Mouse (Mus musculus) hindbrain, embryonic 10.5 days (tissue): ENCODE data around the gene Thap4. TPM values are rescaled to one million over a fixed set of nuclear protein-coding genes. Genes with fewer than 3 reads are reported as not detected.

ENCODE experiments used
- DNase-seq: peaks from one replicate; pipeline ENCODE4 v3.0.0-alpha.2; 2017; ENCODE audit warnings: low spot score
- H3K27ac ChIP-seq: fragments of 300-500 bp; sonication (generic); 2 replicates; pipeline ENCODE4 v1.5.1; 2016; ENCODE audit warnings: mild to moderate bottlenecking, moderate library complexity
- H3K27me3 ChIP-seq: fragments of 300-500 bp; sonication (generic); 2 replicates; pipeline ENCODE4 v1.6.1; 2016; ENCODE audit warnings: mild to moderate bottlenecking; ENCODE audit not compliant: poor library complexity, insufficient read depth, severe bottlenecking
- H3K36me3 ChIP-seq: fragments of 300-500 bp; sonication (generic); 2 replicates; pipeline ENCODE4 v1.6.1; 2016; ENCODE audit warnings: mild to moderate bottlenecking, moderate library complexity
- H3K4me1 ChIP-seq: fragments of 300-500 bp; sonication (generic); replicated peaks from 2 replicates; pipeline ENCODE4 v1.6.1; 2016; ENCODE audit warnings: mild to moderate bottlenecking
- H3K4me3 ChIP-seq: fragments of 300-500 bp; sonication (generic); 2 replicates; pipeline ENCODE4 v1.5.1; 2016; ENCODE audit warnings: mild to moderate bottlenecking, moderate library complexity
- H3K9me3 ChIP-seq: fragments of 300-500 bp; sonication (generic); 2 replicates; pipeline ENCODE4 v1.6.1; 2016; ENCODE audit warnings: mild to moderate bottlenecking, moderate library complexity
- WGBS: fragments of 180-500 bp; shearing (Covaris S2); methylation state at CpG from one replicate; pipeline ENCODE4 v1.1.7; 2016; 5-methylcytosine and 5-hydroxymethylcytosine counted together
- polyA plus RNA-seq: library from polyadenylated mRNA; unstranded; fragments of >200 nt; fragmentation: Nextera tagmentation; extraction: Ambion mirVana; gene quantifications from 2 replicates; pipeline ENCODE4 v1.2.1, GENCODE M21; 2016

Thap4 gene
- polyA plus RNA-seq, 1 experiment from 2014 or later = 40.7 TPM

GRCm38 (mm10) chr1:93699159-93699558 lies 55.5 kb downstream of the Thap4 start:
- Histone ChIP-seq H3K4me1 (no peaks in the 10 kb centered on the region), H3K27me3 (no peaks in the 10 kb centered on the region), H3K9me3 (no peaks in the 10 kb centered on the region), H3K36me3 (peaks cover 35% of the 10 kb centered on the region), H3K27ac (no peak overlapping the region), H3K4me3 (no peak overlapping the region)
- DNase-seq = no peak
- 86% methylated on average over 4 of the region's 4 CpGs for WGBS

- peaks cover 26% of the 10 kb centered on the region for H3K36me3 ChIP-seq
- no peak for DNase-seq
- H3K27ac ChIP-seq = no peak overlapping the region
- no peaks in the 10 kb centered on the region for H3K4me1 ChIP-seq
- H3K9me3 ChIP-seq = no peaks in the 10 kb centered on the region
- H3K4me3 ChIP-seq = no peak overlapping the region
- H3K27me3 ChIP-seq = no peaks in the 10 kb centered on the region
- WGBS = 67% methylated on average over 3 of the region's 3 CpGs
Observed at GRCm38 (mm10) chr1:93697317-93697716, 57.3 kb downstream of the Thap4 start.

- no peaks in the 10 kb centered on the region for H3K4me1 ChIP-seq
- DNase-seq = no peak
- H3K4me3 ChIP-seq = no peak overlapping the region
- H3K27me3 ChIP-seq = no peaks in the 10 kb centered on the region
- H3K27ac ChIP-seq = no peak overlapping the region
- peaks cover 35% of the 10 kb centered on the region for H3K36me3 ChIP-seq
- H3K9me3 ChIP-seq = no peaks in the 10 kb centered on the region
- 89% methylated on average over 6 of the region's 6 CpGs for WGBS
Observed at GRCm38 (mm10) chr1:93694966-93695365, 59.7 kb downstream of the Thap4 start.

DNA sequence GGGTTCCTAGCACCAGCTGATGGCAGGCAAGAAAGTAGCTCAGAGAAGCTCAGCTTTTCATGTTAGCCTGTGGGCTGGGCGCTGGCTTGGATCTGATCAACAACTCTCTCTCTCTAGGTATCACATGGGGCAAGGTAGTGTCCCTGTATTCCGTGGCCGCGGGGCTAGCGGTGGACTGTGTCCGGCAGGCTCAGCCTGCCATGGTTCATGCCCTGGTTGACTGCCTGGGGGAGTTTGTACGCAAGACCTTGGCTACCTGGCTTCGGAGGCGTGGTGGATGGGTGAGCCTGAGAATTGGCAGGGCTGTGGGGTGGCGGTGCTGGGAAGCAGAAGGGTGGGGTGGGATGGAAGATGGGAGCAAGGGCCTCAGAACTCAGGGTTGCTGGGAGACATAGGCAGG lies 60.7 kb downstream of the Thap4 start:
- WGBS = 94% methylated on average over 10 of the region's 10 CpGs
- H3K9me3 ChIP-seq = no peaks in the 10 kb centered on the region
- peaks cover 40% of the 10 kb centered on the region for H3K36me3 ChIP-seq
- no peak for DNase-seq
- H3K4me1 ChIP-seq = no peaks in the 10 kb centered on the region
- no peak overlapping the region for H3K27ac ChIP-seq
- no peak overlapping the region for H3K4me3 ChIP-seq
- H3K27me3 ChIP-seq = no peaks in the 10 kb centered on the region

DNA sequence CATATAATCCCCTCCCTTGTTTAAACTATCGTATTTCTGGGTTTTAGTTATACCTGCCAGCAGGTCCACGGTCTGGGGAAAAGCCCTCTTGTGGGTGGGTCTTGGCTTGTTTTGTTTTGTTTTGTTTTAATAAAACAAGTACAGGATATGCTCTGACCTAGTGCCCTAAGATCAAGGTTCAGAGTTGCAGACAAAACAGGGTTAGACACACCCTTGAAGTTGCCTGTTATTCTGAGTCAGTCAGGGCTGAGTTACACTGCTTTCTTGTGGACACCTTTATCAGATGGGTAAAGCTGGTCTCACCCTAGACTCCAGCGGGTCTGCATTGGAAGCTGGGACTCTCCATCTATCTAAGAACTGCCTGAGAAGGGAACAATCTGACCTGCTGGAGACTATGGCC lies 61.2 kb downstream of the Thap4 start:
- 89% methylated on average over 3 of the region's 3 CpGs for WGBS

GRCm38 (mm10) chr1:93692773-93693172 lies 61.9 kb downstream of the Thap4 start:
- no peaks in the 10 kb centered on the region for H3K9me3 ChIP-seq
- no peaks in the 10 kb centered on the region for H3K27me3 ChIP-seq
- no peak overlapping the region for H3K27ac ChIP-seq
- 94% methylated on average over 9 of the region's 9 CpGs for WGBS
- H3K36me3 ChIP-seq = peaks cover 40% of the 10 kb centered on the region
- 0 out of 2 replicates have a peak, but pooled peaks cover 6% of the 10 kb centered on the region for H3K4me1 ChIP-seq
- DNase-seq = no peak
- no peak overlapping the region for H3K4me3 ChIP-seq

More for the DNA sequence above, 61.2 kb downstream of the Thap4 start:
- DNase-seq = no peak
- Histone ChIP-seq H3K9me3 (no peaks in the 10 kb centered on the region), H3K27me3 (no peaks in the 10 kb centered on the region), H3K4me3 (no peak overlapping the region), H3K4me1 (no peaks in the 10 kb centered on the region), H3K27ac (no peak overlapping the region), H3K36me3 (peaks cover 40% of the 10 kb centered on the region)

DNA sequence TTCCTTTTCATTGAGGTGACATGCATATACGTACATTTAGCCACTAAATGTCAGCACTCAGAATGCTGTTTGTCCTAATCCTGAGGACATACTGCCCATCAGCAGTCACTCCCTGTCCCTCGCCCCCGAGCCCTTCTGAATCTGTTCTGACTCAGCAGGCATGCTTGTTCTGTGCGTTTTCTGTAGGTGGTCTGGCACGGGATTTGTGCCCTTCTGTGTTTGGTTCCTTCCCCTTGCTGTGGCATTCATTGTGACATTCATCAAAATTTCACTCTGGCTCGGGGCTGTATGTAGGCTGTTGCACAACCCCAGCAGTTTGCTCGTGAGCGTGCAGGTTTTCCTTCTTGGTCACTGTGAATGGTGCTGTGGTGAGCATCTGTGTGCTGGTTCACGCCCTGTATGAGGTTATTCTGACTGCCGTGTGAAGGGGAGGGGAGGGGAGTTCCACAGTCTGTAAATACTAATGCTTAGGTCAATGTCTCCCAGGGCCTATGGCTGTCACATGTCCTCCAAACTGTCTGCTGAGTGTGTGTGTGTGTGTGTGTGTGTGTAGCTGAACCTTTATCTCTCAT lies 62.8 kb downstream of the Thap4 start:
- DNase-seq = no peak
- Histone ChIP-seq H3K36me3 (peaks cover 40% of the 10 kb centered on the region), H3K9me3 (no peaks in the 10 kb centered on the region), H3K27me3 (peaks cover 8% of the 10 kb centered on the region; the same call in 1 of the 2 replicates), H3K27ac (no peak overlapping the region), H3K4me3 (no peak overlapping the region), H3K4me1 (peaks cover 15% of the 10 kb centered on the region)
- 79% methylated on average over 10 of the region's 10 CpGs for WGBS

DNA sequence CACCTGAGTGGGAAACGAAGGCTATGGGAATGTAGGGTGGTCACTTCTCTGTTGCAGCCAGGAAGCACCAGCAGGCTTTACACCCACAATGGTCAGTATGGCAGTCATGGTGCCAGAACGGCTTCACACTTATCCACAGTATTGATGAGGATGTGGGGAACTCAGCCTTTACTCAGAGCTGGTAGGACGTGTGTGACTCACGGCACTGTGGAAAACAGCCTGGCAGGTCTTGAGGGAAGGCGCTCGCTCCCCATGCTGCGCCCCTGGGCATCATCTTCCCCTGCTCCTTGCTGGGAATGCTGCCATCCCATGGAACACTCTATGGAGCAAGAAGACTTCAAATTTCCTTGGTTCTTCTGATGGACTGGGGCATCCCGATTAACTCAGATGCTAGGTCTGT lies 63.6 kb downstream of the Thap4 start:
- 93% methylated on average over 8 of the region's 8 CpGs for WGBS
- H3K36me3 ChIP-seq = peaks cover 35% of the 10 kb centered on the region
- no peak overlapping the region for H3K4me3 ChIP-seq
- no peaks in the 10 kb centered on the region for H3K9me3 ChIP-seq
- peaks cover 16% of the 10 kb centered on the region for H3K27me3 ChIP-seq
- no peak overlapping the region for H3K27ac ChIP-seq
- peaks cover 22% of the 10 kb centered on the region for H3K4me1 ChIP-seq
- no peak for DNase-seq

DNA sequence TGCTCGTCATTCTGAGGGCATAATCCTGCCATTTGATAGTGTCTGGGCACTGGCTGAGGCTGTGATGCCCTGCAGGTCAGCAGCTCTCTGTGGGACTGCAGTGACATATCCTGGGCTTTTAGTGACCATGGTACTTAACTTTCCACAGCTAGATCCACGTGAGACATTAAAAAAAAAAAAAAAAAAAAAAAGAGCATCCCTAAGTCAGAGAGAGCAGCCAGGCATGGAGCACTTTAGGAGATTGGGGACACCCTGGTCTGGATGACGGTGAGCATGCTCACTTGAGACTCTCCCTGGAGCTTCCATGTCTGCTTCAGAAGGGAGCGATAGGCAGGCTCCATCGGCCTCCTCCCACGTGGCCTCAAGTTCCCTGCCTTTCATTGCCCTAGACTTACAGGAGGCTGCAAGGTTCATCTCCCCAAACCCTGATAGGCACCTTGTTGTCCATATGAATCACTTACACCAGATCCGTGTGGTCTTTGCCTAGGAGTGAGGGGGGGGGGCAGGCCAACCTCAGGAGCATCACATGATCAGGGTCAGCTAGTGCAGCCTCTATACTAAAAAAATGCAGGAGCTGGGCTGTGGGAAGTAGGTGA lies 64.7 kb downstream of the Thap4 start:
- Histone ChIP-seq H3K27ac (no peak overlapping the region), H3K4me3 (no peak overlapping the region), H3K9me3 (no peaks in the 10 kb centered on the region), H3K4me1 (peaks cover 33% of the 10 kb centered on the region), H3K27me3 (peaks cover 27% of the 10 kb centered on the region), H3K36me3 (peaks cover 24% of the 10 kb centered on the region)
- 86% methylated on average over 7 of the region's 7 CpGs for WGBS
- no peak for DNase-seq

GRCm38 (mm10) chr1:93688154-93688553 lies 66.5 kb downstream of the Thap4 start:
- Histone ChIP-seq H3K4me3 (no peak overlapping the region), H3K9me3 (no peaks in the 10 kb centered on the region), H3K27ac (no peak overlapping the region), H3K27me3 (peaks cover 39% of the 10 kb centered on the region), H3K36me3 (peaks cover 14% of the 10 kb centered on the region; the same call in 1 of the 2 replicates), H3K4me1 (peaks cover 36% of the 10 kb centered on the region)
- no peak for DNase-seq
- WGBS = 88% methylated on average over 8 of the region's 8 CpGs

DNA sequence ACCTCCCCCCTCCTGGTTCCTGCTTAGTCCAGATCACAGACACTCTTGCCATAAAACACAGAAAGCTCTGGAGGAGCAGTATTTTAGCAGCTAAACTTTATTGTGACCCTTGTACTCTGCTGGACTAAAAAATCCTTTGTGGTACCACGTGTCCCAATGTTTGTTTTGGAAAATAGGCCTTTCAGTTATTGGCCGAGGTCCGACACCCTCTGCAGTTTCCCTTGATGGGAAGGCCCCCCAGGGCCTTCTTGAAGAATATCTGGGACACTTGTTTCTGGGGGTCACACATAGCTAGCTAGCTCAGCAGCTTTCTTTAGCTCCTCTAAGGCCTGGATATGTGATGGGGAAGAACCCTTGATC lies 67.7 kb downstream of the Thap4 start:
- DNase-seq = no peak

DNA sequence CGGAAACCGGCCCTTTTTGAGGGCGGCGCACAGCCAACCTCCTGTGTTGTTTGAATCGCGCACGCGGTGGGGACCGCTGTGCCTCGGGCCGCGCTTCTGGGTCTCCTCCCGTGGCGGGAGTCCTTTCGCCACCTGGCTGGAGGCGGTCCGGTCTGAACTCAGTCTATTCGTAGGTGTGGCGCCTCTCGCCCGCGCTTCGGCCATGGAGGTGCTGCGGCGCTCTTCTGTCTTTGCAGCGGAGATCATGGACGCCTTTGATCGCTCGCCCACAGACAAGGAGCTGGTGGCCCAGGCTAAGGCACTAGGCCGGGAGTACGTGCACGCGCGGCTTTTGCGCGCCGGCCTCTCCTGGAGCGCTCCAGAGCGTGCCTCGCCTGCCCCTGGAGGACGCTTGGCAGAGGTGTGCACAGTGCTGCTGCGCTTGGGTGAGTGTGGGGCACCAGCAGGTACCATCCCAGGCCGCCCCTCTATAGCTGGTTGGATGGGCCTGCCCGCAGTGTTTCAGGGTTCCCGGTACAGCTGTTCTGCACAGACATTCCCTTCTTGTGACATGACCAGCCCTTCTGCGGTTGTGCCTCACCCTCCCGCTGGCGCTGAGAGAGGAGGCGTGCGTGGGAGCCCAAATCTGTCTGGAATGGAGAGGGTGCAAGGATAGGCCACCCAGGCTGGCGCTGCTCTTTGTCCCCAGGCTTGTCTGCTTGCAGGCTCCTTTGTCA lies 68.3 kb downstream of the Thap4 start:
- H3K27ac ChIP-seq = peak overlapping the region; percentile 87
- H3K4me3 ChIP-seq = peak overlapping the region; percentile 69
- peaks cover 39% of the 10 kb centered on the region for H3K27me3 ChIP-seq
- peaks cover 10% of the 10 kb centered on the region; the same call in 1 of the 2 replicates for H3K36me3 ChIP-seq
- H3K9me3 ChIP-seq = 0 out of 2 replicates have a peak, but pooled peaks cover 9% of the 10 kb centered on the region
- 2% methylated on average over 51 of the region's 51 CpGs for WGBS
- peak; percentile 80 for DNase-seq
- peaks cover 36% of the 10 kb centered on the region for H3K4me1 ChIP-seq

More for the DNA sequence above, 67.7 kb downstream of the Thap4 start:
- H3K4me3 ChIP-seq = peak overlapping the region; percentile 69
- peaks cover 36% of the 10 kb centered on the region for H3K4me1 ChIP-seq
- H3K36me3 ChIP-seq = peaks cover 13% of the 10 kb centered on the region; the same call in 1 of the 2 replicates
- 58% methylated on average over 3 of the region's 3 CpGs for WGBS
- 0 out of 2 replicates have a peak, but pooled peaks cover 4% of the 10 kb centered on the region for H3K9me3 ChIP-seq
- peaks cover 39% of the 10 kb centered on the region for H3K27me3 ChIP-seq
- peak overlapping the region; percentile 87 for H3K27ac ChIP-seq
